Mouse (Mus musculus): ENCODE measurements around the gene Lcmt2. TPM values are rescaled to one million over a fixed set of nuclear protein-coding genes. Genes with fewer than 3 reads are reported as not detected.

Lcmt2 gene
- 1 to 10 TPM; 4.5 to 5.2 TPM for total RNA-seq (2023)

GRCm38 (mm10) chr2:121140018-121140882, at the start of gene Lcmt2, which contains the start of gene Adal:
Gene Lcmt2, minus strand, starts transcription at chr2:121140653.
Gene Adal, plus strand, starts transcription at chr2:121140428.

DNA sequence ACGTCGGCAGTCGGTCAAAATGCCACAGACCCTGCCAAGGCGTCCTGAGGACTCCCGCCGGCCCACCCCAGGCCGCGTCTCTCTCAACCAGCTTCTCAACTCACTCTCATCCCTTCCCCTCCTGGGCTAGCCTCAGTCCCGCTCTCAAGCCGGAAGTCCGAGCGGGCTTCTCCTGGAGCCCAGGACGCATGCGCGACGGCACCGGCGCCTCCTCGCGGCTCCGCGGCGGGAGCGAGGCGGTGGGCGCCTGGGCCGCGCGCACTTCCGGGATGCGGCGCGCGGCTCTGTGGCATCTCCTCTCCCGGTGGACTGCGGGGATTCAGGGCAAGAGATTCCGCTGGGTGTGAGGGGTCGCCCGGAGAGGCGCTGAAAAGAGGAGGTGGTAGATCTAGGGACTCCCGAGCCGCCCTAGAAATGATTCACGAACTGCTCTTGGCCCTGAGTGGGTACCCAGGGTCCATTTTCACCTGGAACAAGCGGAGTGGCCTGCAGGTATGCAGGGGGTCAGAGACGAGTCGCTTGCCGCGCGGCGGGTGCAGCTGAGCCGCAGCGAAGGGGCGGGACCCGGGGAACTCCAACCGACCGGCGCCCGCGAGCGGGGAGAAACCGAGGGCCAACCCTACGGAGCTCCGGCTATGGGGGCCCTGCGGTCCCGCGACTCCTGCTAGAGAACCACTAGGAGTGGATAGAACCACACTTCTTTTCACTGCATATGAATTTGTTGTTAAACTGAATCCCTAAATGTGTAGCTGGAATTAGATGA, 30.7 kb upstream of the Lcmt2 start, which contains the start of gene Zscan29:
TSS of gene Zscan29 (minus strand) at position 146 of the 763 bp plus-strand sequence.

DNA sequence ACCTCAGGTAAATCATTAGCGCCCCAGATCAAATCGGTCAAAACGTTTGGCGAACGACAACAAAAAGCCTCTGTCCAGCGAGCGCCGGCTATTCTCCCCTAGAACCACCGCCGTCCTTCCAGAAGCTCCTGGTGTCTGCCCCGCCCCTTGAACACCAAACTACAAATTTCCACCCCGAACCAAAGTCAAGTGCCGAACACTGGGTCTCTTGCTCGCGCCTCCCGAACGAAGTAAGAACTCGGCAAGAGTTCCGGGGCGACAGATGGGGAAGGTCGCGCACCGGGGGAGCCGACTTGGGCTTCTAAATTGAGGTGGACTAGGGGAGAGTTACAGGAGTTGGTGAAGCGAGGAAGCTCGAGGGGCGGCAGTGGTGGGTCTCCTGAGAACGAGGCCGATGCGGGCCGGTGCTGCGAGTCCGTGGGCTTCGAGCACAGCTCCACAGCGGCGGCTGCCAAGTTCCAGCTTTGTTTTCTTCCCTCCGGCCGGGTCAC, 30.1 kb upstream of the Lcmt2 start, which contains the start of gene Tubgcp4:
TSS of gene Tubgcp4 (plus strand) at position 174 of the 491 bp plus-strand sequence.

GRCm38 (mm10) chr2:121109695-121110094, 30.8 kb downstream of the Lcmt2 start, which contains the start of gene Tgm7:
Gene Tgm7, minus strand, starts transcription at chr2:121109795.

DNA sequence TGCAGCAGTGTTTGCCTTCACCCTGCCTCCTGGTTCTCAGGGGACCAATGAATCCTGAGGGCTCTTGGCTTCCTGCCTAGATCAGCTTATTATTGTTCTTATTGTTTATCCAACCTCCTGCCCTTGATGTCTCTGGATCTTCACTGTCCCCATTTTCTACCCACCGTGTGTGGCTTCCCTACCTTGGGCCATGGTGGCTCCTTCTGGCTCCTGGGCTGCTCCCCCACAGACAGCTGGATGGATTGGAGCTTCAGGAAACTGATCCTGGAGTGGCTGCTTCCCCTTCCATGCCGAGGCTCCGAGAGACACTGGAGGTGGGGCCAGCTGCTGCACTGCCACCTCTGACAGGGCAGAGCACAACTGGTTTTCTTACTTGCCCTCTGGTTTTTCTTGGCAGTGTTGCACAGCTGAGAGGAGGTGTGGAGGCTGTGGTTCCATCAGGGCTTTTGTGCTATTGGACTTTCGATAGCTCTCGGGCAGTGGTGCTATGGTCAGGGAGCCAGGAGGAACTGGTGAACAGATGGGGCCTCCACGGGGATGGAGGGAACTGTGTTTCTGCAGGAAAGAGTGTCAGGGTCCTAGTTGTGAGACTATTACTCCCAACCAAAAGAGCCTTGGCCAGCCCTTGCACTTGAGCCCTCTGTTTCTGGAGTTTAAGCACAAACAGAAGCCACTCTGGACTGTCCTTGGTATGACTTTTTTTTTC, 54.8 kb downstream of the Lcmt2 start, which contains the start of gene Tgm5:
TSS of gene Tgm5 (minus strand) at position 362 of the 706 bp plus-strand sequence.

Other genes with a start within 250 kb of the Lcmt2 start
- gene Ubr1, start 169.9 kb downstream of the Lcmt2 start, total RNA-seq (2023): 10 to 100 TPM; 26.0 to 26.7 TPM
- 10 to 100 TPM in 1 of 2 experiments, 1 to 10 TPM in 1; 5.9 to 13.4 TPM for gene Tmem62, start 163.6 kb downstream of the Lcmt2 start, total RNA-seq (2023)
- gene Ccndbp1, start 132.2 kb downstream of the Lcmt2 start, total RNA-seq (2023): 10 to 100 TPM; 69.5 to 74.3 TPM
- gene Epb42, start 103.6 kb downstream of the Lcmt2 start, total RNA-seq (2023): 1 to 10 TPM; 2.6 to 6.5 TPM
- gene Tgm5, start 54.8 kb downstream of the Lcmt2 start, total RNA-seq (2023): not detected
- not detected for gene Tgm7, start 30.9 kb downstream of the Lcmt2 start, total RNA-seq (2023)
- 1 to 10 TPM; 4.6 to 6.6 TPM for gene Adal, start 225 bp downstream of the Lcmt2 start, total RNA-seq (2023)
- 10 to 100 TPM; 37.3 to 43.5 TPM for gene Tubgcp4, start 30.0 kb upstream of the Lcmt2 start, total RNA-seq (2023)
- gene Zscan29, start 30.5 kb upstream of the Lcmt2 start, total RNA-seq (2023): 10 to 100 TPM; 42.6 to 48.4 TPM
- 10 to 100 TPM; 20.1 to 27.0 TPM for gene Trp53bp1, start 130.8 kb upstream of the Lcmt2 start, total RNA-seq (2023)
- under 1 TPM; 0.11 TPM for gene Map1a, start 148.9 kb upstream of the Lcmt2 start, total RNA-seq (2023)
- 10 to 100 TPM; 10.7 to 14.3 TPM for gene Ppip5k1, start 214.7 kb upstream of the Lcmt2 start, total RNA-seq (2023)
- not detected for gene Ckmt1, start 217.1 kb upstream of the Lcmt2 start, total RNA-seq (2023)
- gene Strc, start 246.5 kb upstream of the Lcmt2 start, total RNA-seq (2023): under 1 TPM; 0.11 to 0.42 TPM

All from neutrophil, adult 59 days (primary cell).